ENCODE assay signal across 8 mouse cellular contexts in the genomic region with DNA sequence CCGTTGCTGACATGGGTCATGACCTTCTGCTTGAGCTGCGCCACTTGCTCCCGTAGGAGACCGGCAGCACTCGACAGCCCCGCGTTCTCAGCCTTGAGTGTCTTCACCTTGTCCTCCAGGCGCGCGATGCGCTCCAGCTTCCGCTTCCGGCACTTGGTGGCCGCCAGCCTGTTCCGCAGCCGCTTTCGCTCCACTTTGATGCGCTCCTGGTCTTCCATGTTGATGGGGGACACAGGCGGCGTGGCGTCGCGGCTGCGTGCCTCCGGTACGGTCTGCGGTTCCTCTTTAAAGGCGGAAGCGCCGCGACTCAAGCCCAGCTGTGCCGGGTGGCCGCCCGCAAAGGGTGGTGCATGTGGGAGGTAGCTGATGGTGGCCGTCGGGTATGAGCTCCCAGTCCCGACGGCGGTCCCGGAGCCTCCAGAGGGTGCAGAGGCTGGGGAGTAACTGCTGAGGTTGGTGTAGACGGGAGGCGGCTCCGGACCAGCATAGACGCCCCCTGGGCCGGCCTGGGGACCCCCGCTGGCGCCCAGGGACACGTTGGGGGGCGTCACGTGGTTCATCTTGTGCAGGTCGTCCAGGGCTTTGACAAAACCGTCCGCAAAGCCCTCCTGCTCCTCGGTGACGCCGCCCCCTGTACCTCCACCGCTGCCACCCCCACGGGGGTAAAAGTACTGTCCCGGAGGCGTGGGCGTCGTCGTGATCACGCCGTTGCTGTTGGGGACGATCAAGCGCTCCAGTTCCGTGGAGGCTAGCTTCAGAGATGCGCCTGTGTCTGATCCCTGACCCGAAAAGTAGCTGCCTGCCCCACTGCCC. TPM values are rescaled to one million over a fixed set of nuclear protein-coding genes. Genes with fewer than 3 reads are reported as not detected.
A peak's percentile ranks its signal among the peaks of the same experiment; 100 is the strongest.
DNase-seq lines count a peak whose midpoint lies in the region; ATAC-seq and TF ChIP-seq lines count a peak whose summit lies in the region.
"Had no signal": no experiment of that assay in that cellular context is flagged by ENCODE, and none has a peak within 500 bp of the region (broad histone marks: within the 10 kb centered on the region; RNA-seq: fewer than 3 reads in every experiment).

No protein-coding gene starts in this region.

- TF ChIP-seq POLR2A in brain, embryonic 14.5 days (IDR thresholded peaks at IDR 0.05; ENCODE audit: borderline replicate concordance, extremely low read depth, insufficient read depth, insufficient read length, poor library complexity, severe bottlenecking): no peak
- TF ChIP-seq POLR2A in small intestine, adult 2 months (IDR thresholded peaks at IDR 0.05; ENCODE audit: low read depth, low read length): peak; percentile 33; the same call in 1 of the 2 replicates

- no peaks in the 10 kb centered on the region for H3K9me3 ChIP-seq in G1E (replicated peaks)
- no peaks in the 10 kb centered on the region for H3K9me3 ChIP-seq in hindbrain, embryonic 14.5 days (ENCODE audit: control insufficient read depth, low read length)

- H3K36me3 ChIP-seq in G1E (replicated peaks) (peaks cover 17% of the 10 kb centered on the region), macrophage (ENCODE audit: inconsistent target) (peaks cover 9% of the 10 kb centered on the region; the same call in 1 of the 2 replicates)
- peaks cover 25% of the 10 kb centered on the region for H3K36me3 ChIP-seq in hindbrain, embryonic 14.5 days (replicated peaks; ENCODE audit: control insufficient read depth, insufficient read depth)
- 0 out of 2 replicates have a peak, but pooled peaks cover 4% of the 10 kb centered on the region for H3K36me3 ChIP-seq in small intestine, adult 2 months (ENCODE audit: control insufficient read depth, insufficient read depth, low read length)

- H3K27ac ChIP-seq in hindbrain, embryonic 14.5 days: no peak overlapping the region; the same call in 1 of the 2 replicates
- H3K27ac ChIP-seq in macrophage: peak overlapping the region; percentile 86
- peak overlapping the region; percentile 94 for H3K27ac ChIP-seq in small intestine, adult 2 months (ENCODE audit: insufficient read depth, low read depth, low read length)

- ATAC-seq in G1E (ENCODE audit: extremely low read depth, insufficient number of reproducible peaks, low FRiP score, poor library complexity, severe bottlenecking): no peak
- no peak for ATAC-seq in hindbrain, embryonic 14.5 days (ENCODE audit: low FRiP score)

- peak overlapping the region; percentile 87 for H3K4me3 ChIP-seq in G1E (ENCODE audit: low read depth, low read length)
- H3K4me3 ChIP-seq in hindbrain, embryonic 14.5 days (replicated peaks; ENCODE audit: low read length): peak overlapping the region; percentile 50
- peak overlapping the region; percentile 78 for H3K4me3 ChIP-seq in macrophage (ENCODE audit: inconsistent target)
- H3K4me3 ChIP-seq in small intestine, adult 2 months (ENCODE audit: low read depth, low read length): peak overlapping the region; percentile 92

- peaks cover 18% of the 10 kb centered on the region for H3K79me2 ChIP-seq in macrophage (ENCODE audit: inconsistent target)

- no peak for TF ChIP-seq CTCF in G1E (IDR thresholded peaks at IDR 0.05; ENCODE audit: low read depth, low read length)
- no peak for TF ChIP-seq CTCF in brain, embryonic 14.5 days (IDR thresholded peaks at IDR 0.05; ENCODE audit: borderline replicate concordance, extremely low read depth, insufficient read depth, insufficient read length)
- no peak for TF ChIP-seq CTCF in small intestine, adult 2 months (IDR thresholded peaks at IDR 0.05; ENCODE audit: extremely low read depth, insufficient read length, insufficient replicate concordance, low read depth, low read length)

- H3K27me3 ChIP-seq in G1E (ENCODE audit: insufficient read depth, low read length): no peaks in the 10 kb centered on the region
- H3K27me3 ChIP-seq in hindbrain, embryonic 14.5 days (ENCODE audit: control insufficient read depth, insufficient read depth, low read length): peaks cover 6% of the 10 kb centered on the region
- H3K27me3 ChIP-seq in small intestine, adult 2 months (ENCODE audit: control insufficient read depth, insufficient read depth, low read length): no peaks in the 10 kb centered on the region

- H3K9ac ChIP-seq in hindbrain, embryonic 14.5 days: peak overlapping the region; percentile 60

- peak; percentile 55 for DNase-seq in G1E (ENCODE audit: low spot score)
- peak; percentile 54 for DNase-seq in brain, embryonic 14.5 days (ENCODE audit: low read depth)
- peak; percentile 60 to 61 for DNase-seq in frontal cortex, postnatal 14 days (ENCODE audit: low spot score in 2 of 2)
- DNase-seq in hindbrain, embryonic 14.5 days (ENCODE audit: low spot score): no peak
- peak; percentile 64 to 71 for DNase-seq in left cerebral cortex, adult 8-10 months (ENCODE audit: low spot score in 2 of 2)

- peaks cover 85% of the 10 kb centered on the region for H3K4me1 ChIP-seq in G1E (ENCODE audit: insufficient read depth, low read depth, low read length)
- peaks cover 45% of the 10 kb centered on the region for H3K4me1 ChIP-seq in hindbrain, embryonic 14.5 days (replicated peaks; ENCODE audit: control insufficient read depth, insufficient read depth, low read length)
- H3K4me1 ChIP-seq in small intestine, adult 2 months (ENCODE audit: control insufficient read depth, insufficient read depth, insufficient read length, low read length): peaks cover 29% of the 10 kb centered on the region

- 1% methylated on average over 58 of the region's 70 CpGs for WGBS in hindbrain, embryonic 14.5 days
- WGBS in macrophage (ENCODE audit: missing documents): under 1% methylated on average over 54 of the region's 70 CpGs
- WGBS in small intestine, adult 2 months: under 1% methylated on average over 70 of the region's 70 CpGs

- H3K4me2 ChIP-seq in hindbrain, embryonic 14.5 days (replicated peaks): peak overlapping the region; percentile 97

RNA-seq across cellular contexts. Expression of a gene that starts 0.9 kb away (rescaled TPM):
- 25.6 and 38.5 TPM in 2 replicates for total RNA-seq in G1E (2014; fragmentation: Nextera tagmentation)
- total RNA-seq in G1E (2017): 23.8 and 33.6 TPM in 2 replicates
- polyA plus RNA-seq in G1E (2012): 66.8 and 78.5 TPM in 2 replicates
- 6.7 and 7.1 TPM in 2 replicates for polyA plus RNA-seq in brain, embryonic 14.5 days (2012; rRNA removed)
- polyA plus RNA-seq in hindbrain, embryonic 14.5 days (2014; fragmentation: Nextera tagmentation; extraction: Ambion mirVana): 6.0 and 6.2 TPM in 2 replicates
- 10 to 100 TPM; 39.3 to 88.9 (median 65.7) TPM for total RNA-seq in left cerebral cortex, adult 8-10 months (2022)
- 100 to 1,000 TPM in 24 of 26 experiments, 10 to 100 TPM in 2; 60.1 to 756 (median 302) TPM for total RNA-seq in macrophage (2018; cell fraction: chromatin; rRNA removed)
- total RNA-seq in macrophage (2018; cell fraction: cytosol; rRNA removed): 1,000 to 10,000 TPM in 5 of 26 experiments, 100 to 1,000 TPM in 19, 10 to 100 TPM in 2; 75.1 to 1,747 (median 592) TPM
- 1,000 to 10,000 TPM in 7 of 26 experiments, 100 to 1,000 TPM in 18, 10 to 100 TPM in 1; 66.0 to 1,515 (median 743) TPM for total RNA-seq in macrophage (2018; cell fraction: nucleus; rRNA removed)
- 26.1 to 86.4 TPM (median 61.3 TPM) in 3 replicates for polyA plus RNA-seq in macrophage (2018)
- polyA plus RNA-seq in small intestine, adult 2 months (2012; rRNA removed): 122 and 329 TPM in 2 replicates

RNA-seq across cellular contexts. Expression of a gene that starts 8.1 kb away (rescaled TPM):
- total RNA-seq in G1E (2014; fragmentation: Nextera tagmentation) (162 and 174 TPM in 2 replicates), G1E (2017) (94.1 and 132 TPM in 2 replicates)
- polyA plus RNA-seq in G1E (2012) (477 and 636 TPM in 2 replicates), macrophage (2018) (15.9 to 39.3 TPM (median 26.2 TPM) in 3 replicates)
- polyA plus RNA-seq in brain, embryonic 14.5 days (2012; rRNA removed): 41.8 and 51.3 TPM in 2 replicates
- 47.8 and 48.4 TPM in 2 replicates for polyA plus RNA-seq in hindbrain, embryonic 14.5 days (2014; fragmentation: Nextera tagmentation; extraction: Ambion mirVana)
- total RNA-seq in left cerebral cortex, adult 8-10 months (2022): 10 to 100 TPM; 45.9 to 60.0 (median 49.6) TPM
- total RNA-seq in macrophage (2018; cell fraction: chromatin; rRNA removed): 10 to 100 TPM in 19 of 26 experiments, 1 to 10 TPM in 7; 3.0 to 44.7 (median 19.1) TPM
- total RNA-seq in macrophage (2018; cell fraction: cytosol; rRNA removed): 10 to 100 TPM; 26.6 to 53.3 (median 36.5) TPM
- total RNA-seq in macrophage (2018; cell fraction: nucleus; rRNA removed): 10 to 100 TPM in 24 of 26 experiments, 1 to 10 TPM in 2; 8.9 to 49.5 (median 24.1) TPM
- polyA plus RNA-seq in small intestine, adult 2 months (2012; rRNA removed): 14.5 and 29.1 TPM in 2 replicates

RNA-seq across cellular contexts. Expression of a gene that starts 8.3 kb away (rescaled TPM):
- total RNA-seq in G1E (2014; fragmentation: Nextera tagmentation) (134 and 185 TPM in 2 replicates), G1E (2017) (299 and 388 TPM in 2 replicates)
- polyA plus RNA-seq in G1E (2012) (19.6 and 86.4 TPM in 2 replicates), macrophage (2018) (77.7 to 148 TPM (median 146 TPM) in 3 replicates)
- polyA plus RNA-seq in brain, embryonic 14.5 days (2012; rRNA removed): 756 and 915 TPM in 2 replicates
- polyA plus RNA-seq in hindbrain, embryonic 14.5 days (2014; fragmentation: Nextera tagmentation; extraction: Ambion mirVana): 1,143 and 1,221 TPM in 2 replicates
- 100 to 1,000 TPM; 328 to 384 (median 347) TPM for total RNA-seq in left cerebral cortex, adult 8-10 months (2022)
- 10 to 100 TPM in 17 of 26 experiments, 1 to 10 TPM in 9; 2.5 to 77.4 (median 20.3) TPM for total RNA-seq in macrophage (2018; cell fraction: chromatin; rRNA removed)
- 100 to 1,000 TPM; 154 to 304 (median 217) TPM for total RNA-seq in macrophage (2018; cell fraction: cytosol; rRNA removed)
- total RNA-seq in macrophage (2018; cell fraction: nucleus; rRNA removed): 100 to 1,000 TPM in 6 of 26 experiments, 10 to 100 TPM in 20; 17.7 to 152 (median 72.0) TPM
- 70.6 and 141 TPM in 2 replicates for polyA plus RNA-seq in small intestine, adult 2 months (2012; rRNA removed)

RNA-seq across cellular contexts. Expression of a gene that starts 8.4 kb away (rescaled TPM):
- not detected in 2 replicates for total RNA-seq in G1E (2014; fragmentation: Nextera tagmentation)
- total RNA-seq in G1E (2017): not detected in 2 replicates
- polyA plus RNA-seq in G1E (2012): not detected in 2 replicates
- polyA plus RNA-seq in brain, embryonic 14.5 days (2012; rRNA removed): not detected in 2 replicates
- polyA plus RNA-seq in hindbrain, embryonic 14.5 days (2014; fragmentation: Nextera tagmentation; extraction: Ambion mirVana): not detected in 2 replicates
- total RNA-seq in left cerebral cortex, adult 8-10 months (2022): 1 to 10 TPM in 1 of 4 experiments, not detected in 3; 1.8 TPM
- total RNA-seq in macrophage (2018; cell fraction: chromatin; rRNA removed): not detected
- total RNA-seq in macrophage (2018; cell fraction: cytosol; rRNA removed): not detected
- total RNA-seq in macrophage (2018; cell fraction: nucleus; rRNA removed): not detected
- not detected in 3 replicates for polyA plus RNA-seq in macrophage (2018)
- polyA plus RNA-seq in small intestine, adult 2 months (2012; rRNA removed): 3.2 TPM in 1 of 2 replicates, not detected in the other
- total RNA-seq: hematopoietic stem cell, adult 5-6 weeks had no signal

RNA-seq across cellular contexts. Expression of a gene that starts 12.8 kb away (rescaled TPM):
- total RNA-seq in G1E (2014; fragmentation: Nextera tagmentation) (2.7 and 3.4 TPM in 2 replicates), G1E (2017) (7.9 and 8.2 TPM in 2 replicates)
- polyA plus RNA-seq in G1E (2012) (12.2 and 12.7 TPM in 2 replicates), macrophage (2018) (4.9 to 10.9 TPM (median 6.1 TPM) in 3 replicates)
- 21.2 and 27.2 TPM in 2 replicates for polyA plus RNA-seq in brain, embryonic 14.5 days (2012; rRNA removed)
- 24.6 and 27.3 TPM in 2 replicates for polyA plus RNA-seq in hindbrain, embryonic 14.5 days (2014; fragmentation: Nextera tagmentation; extraction: Ambion mirVana)
- total RNA-seq in left cerebral cortex, adult 8-10 months (2022): 10 to 100 TPM in 2 of 4 experiments, 1 to 10 TPM in 2; 9.0 to 13.0 (median 10.3) TPM
- 10 to 100 TPM; 31.8 to 96.7 (median 63.1) TPM for total RNA-seq in macrophage (2018; cell fraction: chromatin; rRNA removed)
- total RNA-seq in macrophage (2018; cell fraction: cytosol; rRNA removed): 10 to 100 TPM in 9 of 26 experiments, 1 to 10 TPM in 17; 6.0 to 14.1 (median 8.5) TPM
- 10 to 100 TPM in 25 of 26 experiments, 1 to 10 TPM in 1; 9.9 to 41.4 (median 24.7) TPM for total RNA-seq in macrophage (2018; cell fraction: nucleus; rRNA removed)
- polyA plus RNA-seq in small intestine, adult 2 months (2012; rRNA removed): 26.3 and 56.9 TPM in 2 replicates
